Mouse (Mus musculus): ENCODE data around the gene Tbc1d9. TPM values are rescaled to one million over a fixed set of nuclear protein-coding genes. Genes with fewer than 3 reads are reported as not detected.

Tbc1d9 gene
- polyA plus RNA-seq, 1 experiment = 18.5 TPM

- 97% methylated on average over 14 of the region's 14 CpGs for WGBS
- DNase-seq (ENCODE audit: low read depth in 1 of 2, low spot score in 2 of 2) = no peak
- no peaks in the 10 kb centered on the region for H3K36me3 ChIP-seq (ENCODE audit: control insufficient read depth, insufficient read depth, low read length)
- TF ChIP-seq CTCF (IDR thresholded peaks at IDR 0.05; ENCODE audit: extremely low read depth, insufficient read depth, insufficient read length, insufficient replicate concordance) (no peak), POLR2A (IDR thresholded peaks at IDR 0.05; ENCODE audit: low read depth, low read length) (no peak)
- no peak overlapping the region for H3K4me3 ChIP-seq (ENCODE audit: extremely low read depth, insufficient read depth, insufficient read length)
- H3K27ac ChIP-seq (ENCODE audit: insufficient read depth, low read length) = no peak overlapping the region
- H3K4me1 ChIP-seq (ENCODE audit: control insufficient read depth, insufficient read depth, insufficient read length) = no peaks in the 10 kb centered on the region
- H3K27me3 ChIP-seq (ENCODE audit: control insufficient read depth, insufficient read depth, low read length) = no peaks in the 10 kb centered on the region
These were observed 106.0 kb downstream of the Tbc1d9 start for GRCm38 (mm10) chr8:83271172-83271571.

GRCm38 (mm10) chr8:83272464-83272863 lies 107.3 kb downstream of the Tbc1d9 start:
- no peak for DNase-seq (ENCODE audit: low read depth in 1 of 2, low spot score in 2 of 2)
- H3K36me3 ChIP-seq (ENCODE audit: control insufficient read depth, insufficient read depth, low read length) = no peaks in the 10 kb centered on the region
- no peak overlapping the region for H3K27ac ChIP-seq (ENCODE audit: insufficient read depth, low read length)
- H3K27me3 ChIP-seq (ENCODE audit: control insufficient read depth, insufficient read depth, low read length) = no peaks in the 10 kb centered on the region
- no peak overlapping the region for H3K4me3 ChIP-seq (ENCODE audit: extremely low read depth, insufficient read depth, insufficient read length)
- H3K4me1 ChIP-seq (ENCODE audit: control insufficient read depth, insufficient read depth, insufficient read length) = no peaks in the 10 kb centered on the region
- TF ChIP-seq POLR2A (IDR thresholded peaks at IDR 0.05; ENCODE audit: low read depth, low read length) (no peak), CTCF (IDR thresholded peaks at IDR 0.05; ENCODE audit: extremely low read depth, insufficient read depth, insufficient read length, insufficient replicate concordance) (no peak)
- 89% methylated on average over 10 of the region's 10 CpGs for WGBS

GRCm38 (mm10) chr8:83274470-83274869 lies 109.3 kb downstream of the Tbc1d9 start:
- no peak for TF ChIP-seq CTCF (IDR thresholded peaks at IDR 0.05; ENCODE audit: extremely low read depth, insufficient read depth, insufficient read length, insufficient replicate concordance)
- TF ChIP-seq POLR2A (IDR thresholded peaks at IDR 0.05; ENCODE audit: low read depth, low read length) = no peak
- no peaks in the 10 kb centered on the region for H3K4me1 ChIP-seq (ENCODE audit: control insufficient read depth, insufficient read depth, insufficient read length)
- no peaks in the 10 kb centered on the region for H3K27me3 ChIP-seq (ENCODE audit: control insufficient read depth, insufficient read depth, low read length)
- no peak overlapping the region for H3K4me3 ChIP-seq (ENCODE audit: extremely low read depth, insufficient read depth, insufficient read length)
- 50% methylated on average over 11 of the region's 11 CpGs for WGBS
- no peak for DNase-seq (ENCODE audit: low read depth in 1 of 2, low spot score in 2 of 2)
- H3K27ac ChIP-seq (ENCODE audit: insufficient read depth, low read length) = no peak overlapping the region
- no peaks in the 10 kb centered on the region for H3K36me3 ChIP-seq (ENCODE audit: control insufficient read depth, insufficient read depth, low read length)

- no peak for DNase-seq (ENCODE audit: low read depth in 1 of 2, low spot score in 2 of 2)
- Histone ChIP-seq H3K27me3 (ENCODE audit: control insufficient read depth, insufficient read depth, low read length) (no peaks in the 10 kb centered on the region), H3K27ac (ENCODE audit: insufficient read depth, low read length) (no peak overlapping the region), H3K4me1 (ENCODE audit: control insufficient read depth, insufficient read depth, insufficient read length) (no peaks in the 10 kb centered on the region), H3K36me3 (ENCODE audit: control insufficient read depth, insufficient read depth, low read length) (no peaks in the 10 kb centered on the region), H3K4me3 (ENCODE audit: extremely low read depth, insufficient read depth, insufficient read length) (no peak overlapping the region)
- 91% methylated on average over 6 of the region's 6 CpGs for WGBS
- TF ChIP-seq CTCF (IDR thresholded peaks at IDR 0.05; ENCODE audit: extremely low read depth, insufficient read depth, insufficient read length, insufficient replicate concordance) (no peak), POLR2A (IDR thresholded peaks at IDR 0.05; ENCODE audit: low read depth, low read length) (no peak)
These were observed 113.3 kb downstream of the Tbc1d9 start for GRCm38 (mm10) chr8:83278431-83278830.

GRCm38 (mm10) chr8:83285391-83285790 lies 120.2 kb downstream of the Tbc1d9 start:
- no peaks in the 10 kb centered on the region for H3K4me1 ChIP-seq (ENCODE audit: control insufficient read depth, insufficient read depth, insufficient read length)
- no peak for DNase-seq (ENCODE audit: low read depth in 1 of 2, low spot score in 2 of 2)
- no peak overlapping the region for H3K4me3 ChIP-seq (ENCODE audit: extremely low read depth, insufficient read depth, insufficient read length)
- WGBS = 81% methylated on average over 8 of the region's 8 CpGs
- TF ChIP-seq POLR2A (IDR thresholded peaks at IDR 0.05; ENCODE audit: low read depth, low read length) (no peak), CTCF (IDR thresholded peaks at IDR 0.05; ENCODE audit: extremely low read depth, insufficient read depth, insufficient read length, insufficient replicate concordance) (no peak)
- H3K27ac ChIP-seq (ENCODE audit: insufficient read depth, low read length) = no peak overlapping the region
- H3K27me3 ChIP-seq (ENCODE audit: control insufficient read depth, insufficient read depth, low read length) = peaks cover 5% of the 10 kb centered on the region; the same call in 1 of the 2 replicates
- no peaks in the 10 kb centered on the region for H3K36me3 ChIP-seq (ENCODE audit: control insufficient read depth, insufficient read depth, low read length)

GRCm38 (mm10) chr8:83290176-83290575 lies 125.0 kb downstream of the Tbc1d9 start, which contains the start of gene Ucp1:
TSS of gene Ucp1 (plus strand) at chr8:83290352.
- TF ChIP-seq POLR2A (IDR thresholded peaks at IDR 0.05; ENCODE audit: low read depth, low read length) (no peak), CTCF (IDR thresholded peaks at IDR 0.05; ENCODE audit: extremely low read depth, insufficient read depth, insufficient read length, insufficient replicate concordance) (no peak)
- Histone ChIP-seq H3K36me3 (ENCODE audit: control insufficient read depth, insufficient read depth, low read length) (no peaks in the 10 kb centered on the region), H3K27ac (ENCODE audit: insufficient read depth, low read length) (no peak within 1 kb of the TSS), H3K4me3 (ENCODE audit: extremely low read depth, insufficient read depth, insufficient read length) (no peak within 1 kb of the TSS), H3K4me1 (ENCODE audit: control insufficient read depth, insufficient read depth, insufficient read length) (no peaks in the 10 kb centered on the region), H3K27me3 (ENCODE audit: control insufficient read depth, insufficient read depth, low read length) (peaks cover 5% of the 10 kb centered on the region; the same call in 1 of the 2 replicates)
- no peak for DNase-seq (ENCODE audit: low read depth in 1 of 2, low spot score in 2 of 2)
- 7% methylated on average over 20 of the region's 20 CpGs for WGBS

GRCm38 (mm10) chr8:83297375-83297774 lies 132.2 kb downstream of the Tbc1d9 start:
- TF ChIP-seq POLR2A (IDR thresholded peaks at IDR 0.05; ENCODE audit: low read depth, low read length) (no peak), CTCF (IDR thresholded peaks at IDR 0.05; ENCODE audit: extremely low read depth, insufficient read depth, insufficient read length, insufficient replicate concordance) (no peak)
- 31% methylated on average over 4 of the region's 4 CpGs for WGBS
- no peak overlapping the region for H3K27ac ChIP-seq (ENCODE audit: insufficient read depth, low read length)
- no peak overlapping the region for H3K4me3 ChIP-seq (ENCODE audit: extremely low read depth, insufficient read depth, insufficient read length)
- DNase-seq (ENCODE audit: low read depth in 1 of 2, low spot score in 2 of 2) = no peak
- no peaks in the 10 kb centered on the region for H3K36me3 ChIP-seq (ENCODE audit: control insufficient read depth, insufficient read depth, low read length)
- no peaks in the 10 kb centered on the region for H3K4me1 ChIP-seq (ENCODE audit: control insufficient read depth, insufficient read depth, insufficient read length)
- H3K27me3 ChIP-seq (ENCODE audit: control insufficient read depth, insufficient read depth, low read length) = no peaks in the 10 kb centered on the region
